Mouse (Mus musculus): Measurements from ENCODE around the gene Lingo3.
"Not testable (repeated sequence)": the region's sequence is repeated elsewhere in the genome, so short reads cannot be mapped to it uniquely, and the experiment has no call there.

The Lingo3 gene

DNA sequence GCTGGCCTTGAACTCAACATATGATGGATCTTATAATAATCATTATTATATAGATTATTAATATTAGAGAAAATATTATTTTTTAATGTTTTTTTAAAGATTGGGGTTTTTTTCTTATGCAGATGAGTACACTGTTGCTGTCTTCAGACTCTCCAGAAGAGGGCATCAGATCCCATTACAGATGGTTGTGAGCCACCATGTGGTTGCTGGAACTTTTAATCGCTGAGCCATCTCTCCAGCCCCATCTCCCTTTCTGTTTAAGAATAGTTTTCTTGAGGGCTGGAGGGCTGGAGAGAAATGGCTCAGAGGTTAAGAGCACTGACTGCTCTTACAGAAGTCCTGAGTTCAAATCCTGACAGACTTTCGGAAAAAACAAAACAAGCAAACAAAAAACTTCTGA is 21.8 kb downstream of the Lingo3 start:
- no peak for DNase-seq (ENCODE audit: low spot score)

DNA sequence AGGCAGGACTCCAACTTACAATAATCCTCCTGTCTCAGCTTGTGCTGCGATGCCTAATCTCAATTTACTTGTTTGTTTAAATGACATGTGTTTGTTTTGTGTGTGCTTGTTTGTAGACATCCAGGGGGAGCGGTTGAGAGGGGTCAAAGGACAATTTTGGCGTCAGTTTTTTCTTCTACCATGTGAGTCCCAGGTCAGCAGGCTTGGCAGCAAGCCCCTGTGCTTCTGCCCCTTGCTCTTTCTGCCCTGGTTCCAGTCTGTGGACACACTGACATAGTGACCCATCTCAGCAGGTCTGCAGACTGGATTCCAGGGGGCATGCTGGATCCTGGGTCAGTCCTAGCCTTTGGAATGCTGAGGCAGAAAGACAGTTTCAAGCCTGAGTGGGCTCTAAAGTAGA is 24.4 kb downstream of the Lingo3 start:
- DNase-seq (ENCODE audit: low spot score), result no peak

DNA sequence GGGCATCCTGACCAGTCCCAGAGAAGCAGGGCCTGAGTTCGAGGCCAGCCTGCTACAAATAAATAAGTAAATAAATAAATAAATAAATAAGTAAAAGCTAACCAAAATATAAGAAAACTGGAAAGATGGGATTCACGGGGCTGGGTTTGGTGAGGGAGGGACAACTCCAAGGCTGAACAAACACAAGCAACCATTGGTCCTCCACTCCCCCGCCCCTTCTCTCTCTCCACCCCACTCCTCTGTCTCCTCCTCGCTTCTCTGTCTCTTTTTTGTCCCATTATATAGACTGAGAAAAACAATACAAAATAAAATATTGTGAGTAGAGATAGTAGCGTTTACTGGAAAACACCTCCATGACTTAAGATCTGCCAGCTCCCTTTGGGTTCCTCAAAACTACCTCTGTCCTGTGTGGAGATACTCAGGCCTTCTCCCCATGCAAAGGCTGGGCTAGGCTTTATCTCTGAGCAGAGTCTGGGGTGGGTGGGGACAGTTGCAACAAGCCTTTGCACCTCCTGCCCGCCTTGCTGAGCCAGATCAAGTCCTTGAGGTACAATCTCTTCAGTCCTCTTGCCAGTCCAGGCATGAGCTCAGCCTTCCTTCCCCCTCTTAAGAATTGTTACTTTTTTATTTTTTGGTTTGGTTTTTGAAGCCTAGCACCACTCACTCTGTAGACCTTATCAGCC is 25.1 kb downstream of the Lingo3 start:
- DNase-seq (ENCODE audit: low spot score), result no peak

DNA sequence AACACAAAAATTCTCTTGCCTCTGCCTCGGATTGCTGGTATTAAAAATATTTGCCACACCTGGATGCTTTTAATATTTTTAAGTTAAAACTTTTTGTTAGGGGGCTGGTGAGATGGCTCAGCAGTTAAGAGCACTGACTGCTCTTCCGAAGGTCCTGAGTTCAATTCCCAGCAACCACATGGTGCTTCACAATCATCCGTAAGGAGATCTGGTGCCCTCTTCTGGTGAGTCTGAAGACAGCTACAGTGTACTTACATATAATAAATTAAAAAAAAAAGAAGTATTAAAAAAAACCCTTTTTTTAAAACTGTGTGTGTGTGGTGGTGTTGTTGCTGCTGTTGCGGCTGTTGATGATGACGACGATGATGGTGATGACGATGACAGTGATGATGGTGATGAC is 25.9 kb downstream of the Lingo3 start:
- DNase-seq (ENCODE audit: low spot score), result not testable (repeated sequence)

DNA sequence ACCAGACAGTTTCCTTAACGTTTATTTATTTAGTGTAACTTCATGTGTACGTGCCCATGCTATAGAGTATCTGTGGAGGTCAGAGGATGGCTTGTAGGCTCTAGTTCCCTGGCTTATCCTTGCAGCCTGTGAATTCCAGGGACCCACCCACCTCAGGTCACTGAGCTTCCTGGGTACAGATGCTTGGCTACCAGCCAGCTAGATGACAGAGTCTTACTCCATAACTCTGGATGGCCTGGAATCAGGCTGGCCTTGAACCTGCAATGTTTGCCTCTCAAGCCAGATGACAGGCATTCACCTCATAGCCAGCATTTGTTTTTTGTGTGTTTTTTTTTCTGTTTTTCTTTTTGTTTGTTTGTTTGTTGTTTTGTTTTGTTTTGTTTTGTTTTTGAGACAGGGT is 26.7 kb downstream of the Lingo3 start:
- no peak for DNase-seq (ENCODE audit: low spot score)

DNA sequence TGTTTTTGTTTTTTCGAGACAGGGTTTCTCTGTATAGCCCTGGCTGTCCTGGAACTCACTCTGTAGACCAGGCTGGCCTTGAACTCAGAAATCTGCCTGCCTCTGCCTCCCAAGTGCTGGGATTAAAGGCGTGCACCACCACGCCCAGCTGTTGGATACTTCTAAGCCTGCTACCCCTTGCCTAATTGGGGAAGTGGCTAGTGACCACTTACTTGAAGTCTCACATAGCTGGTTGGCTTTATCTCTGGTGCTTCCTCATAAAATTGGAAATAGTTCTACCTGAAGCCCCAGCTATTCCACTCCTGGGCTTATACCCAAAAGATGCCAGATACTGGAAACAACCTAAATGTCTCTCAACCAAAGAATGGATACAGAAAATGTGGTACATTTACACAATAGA is 27.5 kb downstream of the Lingo3 start:
- not testable (repeated sequence) for DNase-seq (ENCODE audit: low spot score)

DNA sequence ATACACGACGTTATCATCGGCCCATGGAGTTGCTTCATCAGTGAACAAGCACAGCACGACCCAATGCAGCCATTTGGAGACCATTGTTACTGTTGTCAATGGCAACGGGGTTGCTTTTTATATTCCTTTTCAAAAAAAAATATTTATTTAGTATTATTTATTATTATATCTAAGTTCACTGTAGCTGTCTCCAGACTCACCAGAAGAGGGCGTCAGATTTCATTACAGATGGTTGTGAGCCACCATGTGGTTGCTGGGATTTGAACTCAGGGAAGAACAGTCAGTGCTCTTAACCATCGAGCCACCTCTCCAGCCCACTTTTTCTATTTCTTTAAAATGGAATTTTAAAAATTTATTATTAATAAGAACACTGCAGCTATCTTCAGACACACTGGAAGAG is 29.0 kb downstream of the Lingo3 start:
- no peak for DNase-seq (ENCODE audit: low spot score)

DNA sequence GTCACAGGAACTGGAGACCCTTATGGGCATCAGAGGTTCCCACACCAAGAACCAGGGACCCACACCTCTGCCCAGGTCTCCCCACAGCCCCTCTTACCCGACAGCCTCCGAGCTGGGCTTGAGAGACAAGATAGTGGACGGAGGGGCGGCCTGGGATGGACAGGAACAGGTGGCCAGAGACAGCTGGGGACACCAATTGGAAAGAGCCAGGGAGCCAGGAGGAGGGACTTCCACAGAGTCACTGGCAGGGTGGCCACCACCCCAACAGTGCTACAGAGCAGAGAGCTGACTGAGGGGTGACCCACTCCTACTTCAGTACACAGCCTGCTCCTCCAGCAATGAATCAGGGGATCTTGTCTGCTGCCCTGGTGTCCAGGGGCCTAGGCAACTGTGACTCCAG is 30.5 kb downstream of the Lingo3 start, which contains the start of gene Jsrp1:
Gene Jsrp1, minus strand, starts transcription at position 133 of the 400 bp plus-strand sequence.
- no peak for DNase-seq (ENCODE audit: low spot score)

DNA sequence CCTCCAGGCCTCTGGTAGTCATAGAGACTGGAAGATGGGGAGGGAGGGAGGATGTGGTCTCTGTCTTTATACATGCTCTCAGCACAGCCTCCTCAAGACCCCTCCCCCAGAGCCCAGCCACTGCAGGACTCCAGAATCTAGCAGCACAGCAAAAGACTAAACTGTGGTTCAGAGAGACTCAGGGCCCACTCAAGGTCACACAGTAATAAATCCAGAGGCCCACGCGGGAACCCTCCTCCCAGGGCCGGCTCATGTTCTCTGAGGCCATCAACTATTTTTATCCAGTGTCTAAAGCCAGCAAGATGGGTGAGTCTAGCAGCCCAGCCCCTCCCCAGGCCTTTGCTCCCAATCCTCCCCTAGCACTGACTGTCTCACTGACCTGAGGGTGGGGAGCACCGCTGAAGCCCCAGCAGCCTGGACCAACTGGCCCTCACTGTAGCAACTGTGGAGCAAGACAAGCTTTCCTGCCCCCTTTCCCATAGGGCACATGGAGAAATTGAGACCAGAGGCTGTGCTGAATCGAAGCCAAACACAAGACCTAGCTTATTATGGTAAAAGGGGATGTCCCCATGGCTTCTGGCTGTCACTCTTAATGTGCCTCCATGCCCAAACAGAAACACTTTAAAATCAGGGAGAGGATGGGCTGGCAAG is 31.3 kb downstream of the Lingo3 start:
- no peak for DNase-seq (ENCODE audit: low spot score)

DNA sequence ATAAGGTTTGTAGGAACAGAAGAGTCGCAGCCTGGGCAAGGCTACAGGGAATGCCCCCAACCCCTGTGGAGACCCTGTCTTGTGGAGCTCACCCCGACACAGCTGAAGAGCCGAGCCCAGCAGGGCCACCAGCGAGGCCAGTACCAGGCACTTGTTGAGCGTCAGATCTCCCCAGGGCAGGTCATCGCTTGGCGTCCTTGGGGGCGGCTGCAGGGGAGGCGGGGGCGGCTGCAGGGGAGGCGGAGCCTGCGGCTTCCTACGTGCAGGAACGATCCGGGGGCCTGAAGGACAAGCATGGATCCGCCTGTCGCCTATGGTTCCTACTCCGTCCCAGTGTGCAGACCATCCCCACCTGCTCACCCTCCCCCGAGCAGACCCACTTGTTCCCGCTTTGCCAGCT is 33.8 kb downstream of the Lingo3 start:
- DNase-seq (ENCODE audit: low spot score), result no peak

DNA sequence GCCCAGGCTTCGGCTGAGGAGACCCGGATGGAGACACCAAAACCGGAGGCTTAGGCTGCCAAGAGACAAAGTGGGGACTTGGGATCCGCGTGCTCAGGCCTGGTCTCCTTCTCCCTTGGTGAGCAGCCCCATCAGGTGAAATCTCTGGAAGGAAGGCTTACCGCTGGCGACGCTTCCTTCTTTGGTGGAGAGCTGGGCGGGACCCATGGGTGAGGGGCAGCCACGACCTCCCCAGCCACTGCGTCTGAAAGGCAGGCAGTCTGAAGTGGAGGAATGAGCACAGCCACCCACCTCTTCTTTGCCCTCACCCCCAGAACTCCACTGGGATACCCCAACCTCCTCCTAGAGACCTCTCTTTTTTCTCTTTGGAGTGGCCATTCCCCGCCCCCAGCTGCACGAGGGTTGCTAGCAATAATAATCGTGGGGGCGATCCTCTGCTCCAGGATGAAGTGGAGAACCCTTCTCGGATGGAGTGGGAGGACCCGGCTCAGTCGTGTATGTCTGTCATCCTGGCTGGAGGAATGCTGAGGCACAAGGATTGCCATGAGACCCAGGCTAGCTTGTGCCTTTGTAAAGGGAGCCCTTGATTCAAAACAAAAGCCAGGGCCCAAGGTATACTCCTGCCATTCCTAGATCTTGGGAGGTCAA is 34.7 kb downstream of the Lingo3 start:
- DNase-seq (ENCODE audit: low spot score), result no peak

DNA sequence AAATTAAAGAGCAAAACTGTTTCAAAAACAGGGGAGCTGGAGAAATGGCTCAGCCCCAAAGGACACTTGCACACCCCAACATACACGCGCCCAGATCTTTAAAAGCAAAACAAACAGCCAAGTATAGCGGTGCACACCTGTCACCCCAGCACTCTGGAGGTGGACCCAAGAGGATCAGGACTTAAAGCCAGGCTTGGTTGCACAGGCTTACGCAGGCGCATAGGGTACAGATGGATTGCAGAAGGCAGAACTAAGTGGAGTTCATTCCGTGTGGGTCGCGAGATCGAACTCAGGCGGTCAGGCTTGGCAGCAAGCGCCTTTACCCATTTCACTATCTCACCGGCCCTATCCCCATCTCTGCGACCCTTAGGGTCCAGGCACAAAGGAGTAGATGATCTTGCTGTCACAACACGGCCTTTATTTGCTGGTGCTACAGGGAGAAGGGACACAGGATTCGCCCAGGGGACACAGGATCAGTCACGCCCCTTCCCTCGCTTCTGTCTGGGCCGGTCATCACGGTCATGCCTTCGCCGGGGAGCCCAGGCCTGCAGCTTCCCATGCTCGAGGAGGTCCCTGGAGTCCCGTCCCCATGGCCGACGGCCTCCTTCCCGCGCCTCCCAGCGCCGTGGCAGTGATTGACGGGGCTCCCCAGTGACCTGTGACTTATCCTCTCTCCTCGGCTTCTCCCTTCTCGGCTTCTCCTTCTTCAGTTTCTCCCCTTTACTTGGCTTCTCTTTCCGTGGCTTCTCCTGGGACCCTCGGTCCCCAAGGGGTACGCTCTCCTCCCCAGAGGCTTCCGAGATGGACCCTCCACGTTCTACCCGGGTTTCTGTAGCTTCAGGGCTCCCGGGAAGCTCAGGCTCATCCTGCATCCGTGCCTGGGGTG is 35.5 kb downstream of the Lingo3 start:
- no peak for DNase-seq (ENCODE audit: low spot score)

DNA sequence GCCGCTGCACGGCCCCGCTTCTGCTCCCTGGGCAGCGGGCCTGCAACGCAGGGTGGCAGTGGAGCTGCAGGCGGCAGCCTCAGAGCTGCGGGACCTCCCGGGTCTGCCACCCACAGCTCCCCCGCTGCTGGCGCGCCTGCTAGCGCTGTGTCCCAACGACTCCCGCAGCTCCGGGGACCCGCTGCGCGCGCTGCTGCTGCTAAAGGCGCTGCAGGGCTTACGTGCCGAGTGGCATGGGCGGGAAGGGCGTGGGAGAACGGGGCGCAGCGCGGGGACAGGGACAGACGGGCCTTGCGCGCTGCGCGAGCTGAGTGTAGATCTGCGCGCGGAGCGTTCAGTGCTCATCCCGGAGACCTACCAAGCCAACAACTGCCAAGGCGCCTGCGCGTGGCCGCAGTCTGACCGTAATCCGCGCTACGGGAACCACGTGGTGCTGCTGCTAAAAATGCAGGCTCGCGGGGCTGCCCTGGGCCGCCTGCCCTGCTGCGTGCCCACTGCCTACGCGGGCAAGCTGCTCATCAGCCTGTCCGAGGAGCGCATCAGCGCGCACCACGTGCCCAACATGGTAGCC is 36.7 kb downstream of the Lingo3 start:
- peak; percentile 85 for DNase-seq (ENCODE audit: low spot score)

DNA sequence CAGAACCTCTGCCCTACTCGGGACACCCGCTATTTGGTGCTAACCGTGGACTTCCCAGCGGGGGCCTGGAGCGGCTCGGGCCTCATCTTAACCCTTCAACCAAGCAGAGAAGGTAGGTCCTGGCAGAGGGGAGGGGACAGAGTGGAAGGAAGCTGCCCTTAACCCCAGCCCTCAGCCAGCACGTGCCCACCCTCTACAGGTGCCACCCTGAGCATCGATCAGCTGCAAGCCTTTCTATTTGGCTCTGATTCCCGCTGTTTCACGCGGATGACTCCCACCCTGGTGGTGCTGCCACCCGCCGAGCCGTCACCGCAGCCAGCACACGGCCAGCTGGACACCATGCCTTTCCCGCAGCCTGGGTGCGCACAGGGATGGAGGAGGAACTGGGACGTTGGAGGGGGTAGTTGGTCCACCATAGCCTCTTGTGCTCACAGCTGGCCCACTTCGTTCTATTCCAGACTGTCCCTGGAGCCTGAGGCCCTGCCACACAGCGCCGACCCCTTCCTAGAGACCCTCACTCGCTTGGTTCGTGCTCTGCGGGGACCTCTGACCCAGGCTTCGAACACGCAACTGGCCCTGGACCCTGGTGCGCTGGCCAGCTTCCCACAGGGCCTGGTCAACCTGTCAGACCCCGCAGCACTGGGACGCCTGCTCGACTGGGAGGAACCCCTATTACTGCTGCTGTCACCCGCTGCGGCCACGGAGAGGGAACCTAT is 37.3 kb downstream of the Lingo3 start:
- DNase-seq (ENCODE audit: low spot score), result no peak

DNA sequence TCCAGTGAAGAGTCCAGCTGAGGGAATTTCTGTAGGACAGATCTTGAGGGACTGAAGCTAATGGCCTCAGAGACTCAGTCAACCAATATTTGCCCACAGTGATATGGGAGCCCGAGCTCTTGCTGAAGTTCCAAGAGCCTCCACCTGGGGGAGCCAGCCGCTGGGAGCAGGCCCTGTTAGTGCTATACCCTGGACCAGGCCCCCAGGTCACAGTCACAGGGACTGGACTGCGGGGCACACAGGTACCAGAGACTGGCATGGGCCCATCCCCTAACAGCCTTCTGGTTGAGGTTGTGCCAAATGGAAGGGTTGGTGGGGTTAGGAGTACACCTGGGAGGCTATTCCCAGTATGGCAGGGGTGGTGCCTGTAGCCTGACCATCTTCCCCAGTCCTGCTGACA is 37.9 kb downstream of the Lingo3 start:
- peak; percentile 85 for DNase-seq (ENCODE audit: low spot score)

DNA sequence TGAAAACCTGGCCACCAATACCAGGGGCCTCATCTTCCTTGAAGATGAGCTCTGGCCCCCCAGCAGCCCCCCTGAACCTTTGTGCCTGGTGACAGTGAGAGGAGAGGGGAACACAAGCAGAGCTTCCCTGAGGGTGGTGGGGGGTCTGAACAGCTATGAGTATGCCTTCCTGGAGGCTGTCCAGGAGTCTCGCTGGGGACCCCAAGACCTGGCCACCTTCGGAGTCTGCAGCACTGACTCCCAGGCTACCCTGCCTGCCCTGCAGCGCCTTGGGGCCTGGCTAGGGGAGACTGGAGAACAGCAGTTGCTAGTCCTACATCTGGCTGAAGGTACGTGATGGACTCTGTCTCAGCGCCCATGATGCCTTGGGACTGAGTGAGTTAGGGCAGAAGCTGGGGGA is 38.5 kb downstream of the Lingo3 start:
- no peak for DNase-seq (ENCODE audit: low spot score)

DNA sequence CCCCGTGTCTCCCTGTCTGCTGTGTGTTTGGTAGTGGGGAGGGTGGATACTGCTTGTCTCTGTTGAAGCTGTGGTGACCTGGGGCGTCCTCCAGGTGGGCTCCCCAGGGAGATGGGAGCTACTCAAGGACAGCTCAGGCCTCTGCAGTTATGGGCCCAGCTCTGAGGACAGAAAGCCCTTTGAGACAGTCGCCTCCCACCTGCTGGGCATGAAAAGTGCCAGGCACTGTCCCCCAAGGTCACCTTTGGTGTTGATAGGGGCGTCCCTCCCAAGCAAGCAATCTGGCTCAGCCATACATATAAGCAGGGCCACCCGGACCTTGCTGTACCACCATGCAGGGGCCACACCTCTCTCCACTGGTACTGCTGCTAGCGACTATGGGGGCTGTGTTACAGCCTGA is 38.9 kb downstream of the Lingo3 start, which contains the start of gene Amh:
Gene Amh, plus strand, starts transcription at position 328 of the 400 bp plus-strand sequence.
- DNase-seq (ENCODE audit: low spot score), result no peak

DNA sequence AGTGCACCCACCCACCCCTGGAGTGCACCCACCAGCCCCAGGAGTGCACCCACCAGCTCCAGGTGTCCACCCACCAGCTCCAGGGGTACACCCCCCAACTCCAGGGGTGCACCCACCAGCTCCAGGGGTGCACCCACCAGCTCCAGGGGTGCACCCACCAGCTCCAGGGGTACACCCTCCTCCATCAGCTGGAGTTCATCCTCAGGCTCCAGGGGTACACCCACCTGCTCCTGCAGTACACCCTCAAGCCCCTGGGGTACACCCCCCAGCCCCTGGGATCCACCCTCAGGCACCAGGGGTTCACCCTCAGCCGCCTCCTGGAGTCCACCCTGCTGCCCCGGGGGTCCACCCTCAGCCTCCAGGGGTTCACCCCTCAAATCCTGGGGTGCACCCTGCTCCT is 39.5 kb downstream of the Lingo3 start:
- no peak for DNase-seq (ENCODE audit: low spot score)

DNA sequence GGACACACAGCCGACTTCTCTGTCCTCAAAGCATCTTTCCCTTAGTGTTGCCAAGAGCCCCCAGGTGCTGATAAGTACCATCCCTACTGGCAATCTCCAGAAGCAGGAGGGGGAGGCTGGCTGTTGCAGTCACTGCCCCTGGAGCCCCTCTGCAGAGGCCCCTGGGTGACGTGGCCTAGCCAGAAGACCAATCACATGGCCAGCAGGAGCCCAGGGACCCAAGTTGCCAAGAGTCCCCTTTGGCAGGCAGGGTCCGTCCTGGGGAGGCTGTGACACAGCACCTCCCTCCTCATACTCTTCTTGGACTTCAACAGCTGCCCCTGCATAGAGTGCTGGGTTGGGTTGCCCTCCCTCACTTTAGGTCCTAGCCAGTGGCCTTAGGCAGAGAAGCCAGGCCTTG is 40.8 kb downstream of the Lingo3 start:
- DNase-seq (ENCODE audit: low spot score), result no peak

DNA sequence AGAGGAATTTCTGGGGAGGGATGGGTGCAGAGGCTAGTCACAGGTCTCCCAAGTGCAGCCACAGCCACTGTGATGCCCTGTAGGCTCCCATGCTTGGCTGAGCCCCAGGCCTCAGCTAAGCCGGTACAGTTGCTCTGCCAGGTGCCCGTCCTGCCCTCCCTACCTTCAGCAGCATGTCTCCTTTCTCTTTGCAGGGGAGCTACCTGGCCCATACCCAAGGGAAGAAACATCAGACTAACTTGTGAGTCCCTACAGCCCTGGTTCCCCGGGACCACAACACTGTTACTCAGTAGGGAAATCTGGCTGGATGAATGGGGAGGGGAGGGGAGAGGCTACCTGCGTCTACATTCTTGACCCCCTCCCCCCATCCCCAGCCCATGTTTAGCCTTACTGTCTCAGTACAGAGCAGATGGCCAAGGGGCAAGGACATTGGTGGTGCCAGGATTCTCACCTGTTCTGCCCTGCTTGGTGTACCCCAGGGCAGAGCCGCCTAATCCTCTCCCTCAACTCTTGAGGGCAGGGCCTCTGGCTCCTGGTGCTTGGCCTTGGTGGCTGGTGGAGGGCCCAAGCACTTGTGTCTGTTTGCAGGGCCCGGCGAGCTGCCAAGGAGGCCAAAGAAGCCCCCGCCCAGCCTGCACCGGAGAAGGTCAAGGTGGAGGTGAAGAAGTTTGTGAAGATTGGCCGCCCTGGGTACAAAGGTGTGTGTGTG is 41.5 kb downstream of the Lingo3 start:
- no peak for DNase-seq (ENCODE audit: low spot score)

Measured in layer of hippocampus, adult 11-12 months (tissue).